Mouse (Mus musculus) neural tube, embryonic 11.5 days (tissue): Measurements from ENCODE around the gene Gm9945. TPM values are rescaled to one million over a fixed set of nuclear protein-coding genes. Genes with fewer than 3 reads are reported as not detected.
A peak's percentile ranks its signal among the peaks of the same experiment; 100 is the strongest.

ENCODE experiments used
- ATAC-seq: fragments of 200-750 bp; cut with Nextera tagmentation; 2 replicates; pipeline ENCODE4 v1.8.0; 2017; ENCODE audit warnings: moderate number of reproducible peaks, mild to moderate bottlenecking, moderate TSS enrichment, moderate library complexity; ENCODE audit not compliant: insufficient read depth, low FRiP score, low TSS enrichment
- DNase-seq: peaks from one replicate; pipeline ENCODE4 v3.0.0-alpha.2; 2015; ENCODE audit warnings: low spot score
- H3K27ac ChIP-seq: fragments of 300-500 bp; sonication (generic); 2 replicates; pipeline ENCODE4 v1.5.1; 2014; ENCODE audit warnings: low read depth, mild to moderate bottlenecking, low read length
- H3K27me3 ChIP-seq: fragments of 300-500 bp; sonication (generic); 2 replicates; pipeline ENCODE4 v1.6.1; 2014; ENCODE audit warnings: mild to moderate bottlenecking, low read length, mixed read lengths; ENCODE audit not compliant: control insufficient read depth, insufficient read depth
- H3K36me3 ChIP-seq: fragments of 300-500 bp; sonication (generic); 2 replicates; pipeline ENCODE4 v1.6.1; 2014; ENCODE audit warnings: mild to moderate bottlenecking, low read length, moderate library complexity, mixed read lengths; ENCODE audit not compliant: control insufficient read depth, insufficient read depth
- H3K4me1 ChIP-seq: fragments of 300-500 bp; sonication (generic); 2 replicates; pipeline ENCODE4 v1.6.1; 2014; ENCODE audit warnings: low read length, mixed read lengths; ENCODE audit not compliant: control insufficient read depth, insufficient read depth
- H3K4me2 ChIP-seq: fragments of 300-500 bp; sonication (generic); 2 replicates; pipeline ENCODE4 v1.6.1; 2014; ENCODE audit warnings: low read depth, mild to moderate bottlenecking, moderate library complexity
- H3K4me3 ChIP-seq: fragments of 300-500 bp; sonication (generic); 2 replicates; pipeline ENCODE4 v1.5.1; 2014; ENCODE audit warnings: low read depth, low read length
- H3K9ac ChIP-seq: fragments of 300-500 bp; sonication (generic); 2 replicates; pipeline ENCODE4 v1.6.1; 2014; ENCODE audit warnings: mild to moderate bottlenecking, low read length
- H3K9me3 ChIP-seq: fragments of 300-500 bp; sonication (generic); 2 replicates; pipeline ENCODE4 v1.6.1; 2016; ENCODE audit warnings: low read length; ENCODE audit not compliant: control insufficient read depth
- WGBS: fragments of 180-500 bp; shearing (Covaris S2); extraction: QIAGEN DNeasy Blood & Tissue Kit; methylation state at CpG from one replicate; pipeline ENCODE4 v1.1.7; 2014; 5-methylcytosine and 5-hydroxymethylcytosine counted together
- polyA plus RNA-seq: library from polyadenylated mRNA; unstranded; fragments of >200 nt; fragmentation: Nextera tagmentation; extraction: Ambion mirVana; gene quantifications from 2 replicates; pipeline ENCODE4 v1.2.1, GENCODE M21; 2014

The Gm9945 gene
- polyA plus RNA-seq, 1 experiment from 2014 or later = not detected

DNA sequence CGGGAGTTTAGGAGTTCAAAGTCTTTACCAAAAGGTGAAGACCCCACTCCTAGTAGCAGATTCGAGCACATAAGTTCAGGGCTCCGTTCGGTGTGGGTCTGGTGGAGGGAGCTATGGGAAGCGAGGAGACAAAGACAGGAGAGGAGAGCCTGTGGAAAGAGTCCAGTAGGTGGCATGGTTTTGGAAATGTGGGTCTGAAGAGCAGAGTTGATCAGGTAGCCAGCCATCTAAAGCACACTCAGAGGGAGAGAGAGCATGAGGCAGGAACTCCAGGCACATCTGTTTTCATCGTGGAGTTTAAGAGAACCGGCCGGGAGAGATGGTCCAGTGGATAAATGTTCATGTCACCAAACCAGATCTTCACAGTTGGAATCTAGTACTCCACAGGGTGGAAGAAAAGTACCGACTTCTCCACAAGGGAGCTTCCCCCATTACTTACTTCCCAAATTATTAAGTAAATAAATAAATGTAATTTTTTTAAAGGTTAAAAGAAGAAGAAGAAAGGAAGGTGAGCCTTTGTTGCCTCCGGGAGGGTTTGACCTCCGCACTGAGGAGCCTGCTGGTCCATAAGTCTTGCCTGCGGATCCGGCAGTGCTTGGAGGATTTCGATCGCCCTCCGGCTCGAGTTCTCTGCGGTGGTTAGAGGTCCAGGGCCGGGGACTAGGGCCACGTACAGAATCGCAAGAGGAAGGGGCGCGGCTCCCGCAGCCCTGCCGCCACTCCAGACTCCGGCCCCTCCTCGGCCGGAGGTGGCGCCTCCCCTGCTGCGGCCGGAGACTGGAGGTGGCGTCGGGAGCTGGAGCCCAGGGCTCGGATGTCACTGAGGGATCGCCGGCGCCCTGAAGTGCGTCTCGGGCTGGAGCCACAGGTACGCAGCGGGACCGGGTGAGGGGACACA lies 23.2 kb upstream of the Gm9945 start, which contains the start of the genes Gm10447 and Shroom1:
Gm10447 (minus strand) TSS at position 637 of the 898 bp plus-strand sequence.
Shroom1 (plus strand) TSS at position 732 of the 898 bp plus-strand sequence.
- Histone ChIP-seq H3K27ac (no peak within 1 kb of the TSS), H3K4me1 (no peaks in the 10 kb centered on the region), H3K36me3 (no peaks in the 10 kb centered on the region), H3K9me3 (no peaks in the 10 kb centered on the region), H3K27me3 (peaks cover 22% of the 10 kb centered on the region), H3K9ac (peak within 1 kb of the TSS; percentile 39; the same call in 1 of the 2 replicates), H3K4me2 (peak within 1 kb of the TSS; percentile 61), H3K4me3 (peak within 1 kb of the TSS; percentile 41)
- WGBS = 5% methylated on average over 42 of the region's 42 CpGs
- ATAC-seq (no peak; the same call in 1 of the 2 replicates), DNase-seq (peak; percentile 63)

DNA sequence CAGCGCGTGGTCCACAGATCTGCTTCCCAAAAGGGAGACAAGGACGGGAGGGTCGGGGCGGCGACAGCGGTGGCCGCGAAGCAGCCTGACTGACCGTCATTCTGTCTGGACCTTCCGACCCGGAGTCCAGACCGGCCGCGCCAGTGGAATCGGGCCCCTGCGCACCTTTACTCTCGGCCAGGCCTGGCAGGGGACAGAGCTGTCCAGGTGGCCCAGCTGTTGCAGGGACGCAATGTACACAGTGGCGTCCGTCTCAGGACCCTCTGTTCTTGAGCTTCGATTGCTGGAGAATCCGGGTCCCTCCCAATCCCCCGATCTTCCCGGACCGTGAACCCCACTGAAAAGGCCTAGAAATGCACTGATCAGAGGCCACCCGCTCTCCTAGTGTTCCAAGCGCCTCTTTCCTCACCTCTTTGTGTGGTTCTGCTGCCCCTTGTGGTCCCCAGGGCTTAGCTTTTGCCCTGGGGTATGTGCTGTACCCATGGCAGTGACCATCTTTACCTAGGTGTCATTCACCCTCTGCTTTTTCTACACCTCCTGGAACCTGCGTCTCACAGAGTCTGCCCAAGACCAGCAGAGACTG lies 22.5 kb upstream of the Gm9945 start:
- no peak for DNase-seq
- no peak for ATAC-seq
- WGBS = 6% methylated on average over 29 of the region's 29 CpGs
- Histone ChIP-seq H3K9ac (peak overlapping the region; percentile 39; the same call in 1 of the 2 replicates), H3K27ac (no peak overlapping the region), H3K4me2 (peak overlapping the region; percentile 61), H3K27me3 (peaks cover 30% of the 10 kb centered on the region), H3K4me3 (peak overlapping the region; percentile 41), H3K9me3 (no peaks in the 10 kb centered on the region), H3K4me1 (no peaks in the 10 kb centered on the region), H3K36me3 (no peaks in the 10 kb centered on the region)

DNA sequence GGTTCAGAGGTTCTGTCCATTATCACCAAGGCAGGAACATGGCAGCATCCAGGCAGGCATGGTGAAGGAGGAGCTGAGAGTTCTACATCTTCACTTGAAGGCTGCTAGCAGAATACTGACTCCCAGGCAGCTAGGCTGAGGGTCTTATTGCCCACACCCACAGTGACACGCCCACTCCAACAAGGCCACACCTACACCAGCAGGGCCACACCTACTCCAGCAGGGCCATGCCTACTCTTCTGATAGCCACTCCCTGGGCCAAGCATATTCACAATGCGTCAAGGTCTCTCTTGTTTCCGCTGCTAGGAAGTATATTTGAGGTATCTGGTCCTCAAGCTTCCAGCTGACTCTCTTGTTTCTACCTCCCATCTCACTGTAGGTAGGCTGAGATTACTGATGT lies 21.0 kb upstream of the Gm9945 start:
- no peak for ATAC-seq
- Histone ChIP-seq H3K4me3 (no peak overlapping the region), H3K9me3 (no peaks in the 10 kb centered on the region), H3K36me3 (no peaks in the 10 kb centered on the region), H3K27ac (no peak overlapping the region), H3K9ac (no peak overlapping the region), H3K4me2 (no peak overlapping the region), H3K4me1 (no peaks in the 10 kb centered on the region), H3K27me3 (peaks cover 45% of the 10 kb centered on the region)
- DNase-seq = no peak
- WGBS = 71% methylated on average over 3 of the region's 3 CpGs

- no peak overlapping the region for H3K9ac ChIP-seq
- WGBS = 86% methylated on average over 3 of the region's 3 CpGs
Observed at GRCm38 (mm10) chr11:53460192-53460591, 19.8 kb upstream of the Gm9945 start.

GRCm38 (mm10) chr11:53461727-53462126 lies 18.2 kb upstream of the Gm9945 start:
- H3K27ac ChIP-seq = no peak overlapping the region
- H3K27me3 ChIP-seq = peaks cover 64% of the 10 kb centered on the region
- no peaks in the 10 kb centered on the region; the same call in 1 of the 2 replicates for H3K9me3 ChIP-seq
- WGBS = 22% methylated on average over 5 of the region's 5 CpGs
- H3K4me1 ChIP-seq = peaks cover 2% of the 10 kb centered on the region; the same call in 1 of the 2 replicates
- no peak for ATAC-seq
- no peak overlapping the region for H3K4me3 ChIP-seq
- H3K36me3 ChIP-seq = no peaks in the 10 kb centered on the region
- no peak for DNase-seq
- no peak overlapping the region for H3K9ac ChIP-seq
- H3K4me2 ChIP-seq = no peak overlapping the region

More at GRCm38 (mm10) chr11:53460192-53460591, 19.8 kb upstream of the Gm9945 start:
- no peak overlapping the region for H3K4me2 ChIP-seq
- H3K36me3 ChIP-seq = no peaks in the 10 kb centered on the region
- H3K27me3 ChIP-seq = peaks cover 55% of the 10 kb centered on the region
- no peak overlapping the region for H3K4me3 ChIP-seq
- no peak for DNase-seq
- no peaks in the 10 kb centered on the region; the same call in 1 of the 2 replicates for H3K9me3 ChIP-seq
- no peak for ATAC-seq
- no peak overlapping the region for H3K27ac ChIP-seq
- no peaks in the 10 kb centered on the region for H3K4me1 ChIP-seq

GRCm38 (mm10) chr11:53463551-53464424 lies 16.2 kb upstream of the Gm9945 start:
- Histone ChIP-seq H3K4me2 (peak overlapping the region; percentile 54), H3K4me1 (peaks cover 5% of the 10 kb centered on the region), H3K27me3 (peaks cover 52% of the 10 kb centered on the region), H3K9ac (0 out of 2 replicates have a peak overlapping the region, but pooled peaks have one; percentile 3), H3K4me3 (peak overlapping the region; percentile 34), H3K9me3 (no peaks in the 10 kb centered on the region; the same call in 1 of the 2 replicates), H3K36me3 (no peaks in the 10 kb centered on the region), H3K27ac (no peak overlapping the region)
- ATAC-seq = no peak
- DNase-seq = peak; percentile 53
- WGBS = 7% methylated on average over 55 of the region's 55 CpGs

- H3K4me2 ChIP-seq = peak overlapping the region; percentile 44
- no peaks in the 10 kb centered on the region for H3K36me3 ChIP-seq
- no peak overlapping the region for H3K27ac ChIP-seq
- 4% methylated on average over 40 of the region's 40 CpGs for WGBS
- H3K9me3 ChIP-seq = no peaks in the 10 kb centered on the region; the same call in 1 of the 2 replicates
- peaks cover 54% of the 10 kb centered on the region for H3K27me3 ChIP-seq
- peak overlapping the region; percentile 47 for H3K9ac ChIP-seq
- peaks cover 13% of the 10 kb centered on the region for H3K4me1 ChIP-seq
- H3K4me3 ChIP-seq = peak overlapping the region; percentile 26
- DNase-seq = peak; percentile 85
- ATAC-seq = no peak
Observed at GRCm38 (mm10) chr11:53466231-53466971, 13.6 kb upstream of the Gm9945 start.
